Mouse (Mus musculus) left cerebral cortex, adult 18-20 months (tissue): ENCODE measurements around the gene Slc4a11. TPM values are rescaled to one million over a fixed set of nuclear protein-coding genes. Genes with fewer than 3 reads are reported as not detected.

Source experiments
- DNase-seq, 2 experiments: peaks; one replicate each; pipeline ENCODE4 v3.0.0; 2021 to 2022; ENCODE audit warnings: low spot score in 2 of 2, mixed read lengths in 1 of 2
- total RNA-seq, 2 experiments: library from RNA; stranded (reverse); gene quantifications; 2 replicates each; pipeline ENCODE4 v1.2.3; 2021

Slc4a11 gene
- total RNA-seq, 2 experiments from 2014 or later, result 2.1 to 4.4 TPM

DNA sequence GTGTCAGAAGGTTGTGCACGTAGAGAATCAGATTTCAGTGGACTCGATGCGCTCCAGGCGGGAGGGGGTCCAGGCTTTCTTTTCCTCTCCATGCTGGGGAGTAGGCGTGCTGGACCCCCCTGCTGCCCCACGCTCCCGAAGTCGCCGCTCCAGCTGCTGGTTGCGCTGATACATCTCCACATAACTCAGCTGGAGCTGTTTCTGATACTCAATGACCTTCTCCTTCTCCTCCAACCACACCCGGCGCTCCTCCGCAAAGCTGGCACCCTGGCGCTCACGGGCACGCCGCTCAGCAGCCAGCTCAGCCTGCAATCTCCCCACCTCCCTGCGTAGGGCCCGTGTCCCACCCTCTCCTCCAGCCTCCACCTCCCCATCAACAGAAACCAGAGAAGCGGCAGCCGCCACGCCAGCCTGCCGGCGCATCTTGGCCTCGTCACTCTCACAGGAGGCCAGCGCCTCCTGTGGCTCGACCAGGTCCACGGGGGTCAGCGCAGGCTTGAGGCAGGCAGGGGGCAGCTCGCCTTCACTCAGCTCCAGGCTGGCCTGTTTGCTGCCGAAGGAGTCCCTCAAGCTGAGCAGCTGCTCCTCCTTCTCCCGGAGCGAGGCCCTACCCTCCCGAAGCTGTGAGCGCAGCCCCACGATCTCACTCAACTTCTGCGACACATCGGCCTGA lies 62.4 kb downstream of the Slc4a11 start:
- no peak for DNase-seq

Other genes starting within 250 kb of the Slc4a11 start
- 100 to 1,000 TPM; 214 to 229 TPM for gene Ptpra, start 247.2 kb downstream of the Slc4a11 start, total RNA-seq
- gene Mrps26, start 133.8 kb downstream of the Slc4a11 start, total RNA-seq, result 10 to 100 TPM; 71.0 to 75.4 TPM
- gene Oxt, start 121.3 kb downstream of the Slc4a11 start, total RNA-seq, result not detected
- gene Avp, start 115.0 kb downstream of the Slc4a11 start, total RNA-seq, result 1 to 10 TPM in 1 of 2 experiments, under 1 TPM in 1; 0.87 to 1.2 TPM
- gene Fastkd5, start 67.5 kb downstream of the Slc4a11 start, total RNA-seq, result 10 to 100 TPM in 1 of 2 experiments, 1 to 10 TPM in 1; 7.8 to 13.4 TPM
- 10 to 100 TPM in 1 of 2 experiments, 1 to 10 TPM in 1; 8.2 to 10.7 TPM for gene Ubox5, start 67.5 kb downstream of the Slc4a11 start, total RNA-seq
- 100 to 1,000 TPM; 193 to 229 TPM for gene Lzts3, start 54.7 kb downstream of the Slc4a11 start, total RNA-seq
- 100 to 1,000 TPM; 102 to 109 TPM for gene Ddrgk1, start 32.9 kb downstream of the Slc4a11 start, total RNA-seq
- gene Itpa, start 29.9 kb downstream of the Slc4a11 start, total RNA-seq, result 10 to 100 TPM; 34.9 to 38.2 TPM
- 10 to 100 TPM; 68.4 to 68.5 TPM for gene 4930402H24Rik, start 208.9 kb upstream of the Slc4a11 start, total RNA-seq
- 100 to 1,000 TPM; 109 to 110 TPM for gene Atrn, start 209.0 kb upstream of the Slc4a11 start, total RNA-seq